Mouse (Mus musculus) intestine, embryonic 15.5 days (tissue): ENCODE measurements around the gene Gm20388. TPM values are rescaled to one million over a fixed set of nuclear protein-coding genes. Genes with fewer than 3 reads are reported as not detected.

Experiments used
- ATAC-seq: fragments of 200-750 bp; cut with Nextera tagmentation; 2 replicates; pipeline ENCODE4 v1.8.0; 2017; ENCODE audit warnings: moderate TSS enrichment, moderate library complexity
- H3K27ac ChIP-seq: fragments of 300-500 bp; sonication (generic); 2 replicates; pipeline ENCODE4 v1.5.1; 2015; ENCODE audit warnings: mild to moderate bottlenecking, inconsistent platforms
- H3K27me3 ChIP-seq: fragments of 300-500 bp; sonication (generic); replicated peaks from 2 replicates; pipeline ENCODE4 v1.6.1; 2015; ENCODE audit warnings: inconsistent platforms
- H3K36me3 ChIP-seq: fragments of 300-500 bp; sonication (generic); 2 replicates; pipeline ENCODE4 v1.6.1; 2015; ENCODE audit warnings: inconsistent platforms
- H3K4me1 ChIP-seq: fragments of 300-500 bp; sonication (generic); replicated peaks from 2 replicates; pipeline ENCODE4 v1.6.1; 2015; ENCODE audit warnings: inconsistent platforms
- H3K4me2 ChIP-seq: fragments of 300-500 bp; sonication (generic); replicated peaks from 2 replicates; pipeline ENCODE4 v1.6.1; 2015; ENCODE audit warnings: mild to moderate bottlenecking, inconsistent platforms
- H3K4me3 ChIP-seq: fragments of 300-500 bp; sonication (generic); replicated peaks from 2 replicates; pipeline ENCODE4 v1.5.1; 2015; ENCODE audit warnings: inconsistent platforms
- H3K9ac ChIP-seq: fragments of 300-500 bp; sonication (generic); 2 replicates; pipeline ENCODE4 v1.6.1; 2015; ENCODE audit warnings: inconsistent platforms
- H3K9me3 ChIP-seq: fragments of 300-500 bp; sonication (generic); 2 replicates; pipeline ENCODE4 v1.6.1; 2016; ENCODE audit warnings: inconsistent platforms
- WGBS: fragments of 180-500 bp; shearing (Covaris S2); methylation state at CpG from one replicate; pipeline ENCODE4 v1.1.7; 2015; 5-methylcytosine and 5-hydroxymethylcytosine counted together
- polyA plus RNA-seq: library from polyadenylated mRNA; unstranded; fragments of >200 nt; fragmentation: Nextera tagmentation; extraction: Ambion mirVana; gene quantifications from 2 replicates; pipeline ENCODE4 v1.2.1, GENCODE M21; 2015

Gm20388 gene
- polyA plus RNA-seq, 1 experiment from 2014 or later, result not detected

- H3K27me3 ChIP-seq, result no peaks in the 10 kb centered on the region
- H3K4me1 ChIP-seq, result no peaks in the 10 kb centered on the region; the same call in 1 of the 2 replicates
- H3K27ac ChIP-seq, result no peak overlapping the region
- 91% methylated on average over 8 of the region's 8 CpGs for WGBS
- H3K9ac ChIP-seq, result no peak overlapping the region
- H3K4me2 ChIP-seq, result no peak overlapping the region
- H3K36me3 ChIP-seq, result peaks cover 77% of the 10 kb centered on the region
- no peak for ATAC-seq
- no peak overlapping the region for H3K4me3 ChIP-seq
- H3K9me3 ChIP-seq, result no peaks in the 10 kb centered on the region
Observed at GRCm38 (mm10) chr8:122482448-122482847, 2571.8 kb downstream of the Gm20388 start.

- Histone ChIP-seq H3K4me3 (no peak overlapping the region), H3K27ac (no peak overlapping the region), H3K27me3 (no peaks in the 10 kb centered on the region), H3K9ac (no peak overlapping the region), H3K4me1 (no peaks in the 10 kb centered on the region), H3K4me2 (no peak overlapping the region), H3K36me3 (peaks cover 82% of the 10 kb centered on the region), H3K9me3 (no peaks in the 10 kb centered on the region)
- WGBS, result 94% methylated on average over 7 of the region's 7 CpGs
- ATAC-seq, result no peak
Observed at GRCm38 (mm10) chr8:122483877-122484276, 2573.2 kb downstream of the Gm20388 start.

DNA sequence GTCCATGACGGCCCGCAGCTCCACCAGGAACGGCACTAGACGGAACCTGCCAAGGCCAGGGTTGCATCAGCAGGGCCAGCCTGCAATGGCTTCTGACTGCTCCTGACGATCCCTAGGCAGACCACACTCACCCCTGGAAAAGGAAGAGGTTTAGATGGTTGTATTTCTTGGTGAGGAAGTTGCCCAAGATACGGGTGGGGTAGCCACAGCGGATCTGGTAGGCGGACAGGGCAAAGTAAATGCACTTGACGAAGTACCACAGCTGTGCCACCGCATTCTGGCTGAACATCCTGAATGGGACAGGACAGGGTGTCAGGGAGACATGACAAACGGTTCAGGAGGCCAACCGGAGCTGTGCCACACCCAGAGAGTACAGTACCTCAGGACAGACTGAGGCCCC is 2574.2 kb downstream of the Gm20388 start:
- no peaks in the 10 kb centered on the region for H3K27me3 ChIP-seq
- no peak for ATAC-seq
- H3K4me3 ChIP-seq, result no peak overlapping the region
- no peak overlapping the region for H3K27ac ChIP-seq
- no peak overlapping the region for H3K9ac ChIP-seq
- H3K4me2 ChIP-seq, result no peak overlapping the region
- H3K36me3 ChIP-seq, result peaks cover 83% of the 10 kb centered on the region
- H3K9me3 ChIP-seq, result no peaks in the 10 kb centered on the region
- no peaks in the 10 kb centered on the region for H3K4me1 ChIP-seq
- WGBS, result 88% methylated on average over 12 of the region's 12 CpGs

- H3K9ac ChIP-seq, result no peak overlapping the region
- peaks cover 69% of the 10 kb centered on the region for H3K36me3 ChIP-seq
- H3K4me1 ChIP-seq, result no peaks in the 10 kb centered on the region
Observed at GRCm38 (mm10) chr8:122488387-122488786, 2577.7 kb downstream of the Gm20388 start.

DNA sequence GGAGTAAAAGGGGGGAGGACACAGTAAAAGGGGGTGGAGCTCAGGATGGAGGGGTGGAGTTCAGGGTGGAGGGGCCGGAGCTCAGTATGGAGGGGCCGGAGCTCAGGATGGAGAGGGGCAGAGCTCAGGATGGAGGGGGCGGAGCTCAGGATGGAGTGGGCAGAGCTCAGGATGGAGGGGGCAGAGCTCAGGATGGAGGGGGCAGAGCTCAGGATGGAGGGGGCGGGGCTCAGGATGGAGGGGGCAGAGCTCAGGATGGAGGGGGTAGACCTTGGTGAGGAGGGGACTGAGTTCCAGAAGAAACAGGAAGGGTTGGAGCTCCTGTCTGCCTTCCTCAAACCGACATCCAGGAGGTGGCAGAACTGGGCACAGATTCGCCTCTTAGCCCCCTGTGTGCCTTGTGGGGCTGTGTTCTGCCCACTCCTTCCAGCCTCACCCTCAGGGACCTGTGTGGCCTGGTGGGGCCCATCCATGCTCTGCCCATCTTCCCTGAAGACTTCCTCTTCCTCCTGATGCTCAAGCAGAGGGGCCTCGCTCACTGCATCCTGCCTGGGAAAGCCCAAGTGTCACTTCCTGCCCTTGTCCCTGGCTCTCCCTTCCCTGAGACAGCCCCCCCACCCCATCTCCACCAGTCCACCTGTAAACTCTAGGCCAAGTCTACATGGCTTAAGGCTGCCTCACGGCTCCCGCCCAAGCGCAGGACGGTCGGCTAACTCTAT is 2586.5 kb downstream of the Gm20388 start:
- Histone ChIP-seq H3K36me3 (peaks cover 43% of the 10 kb centered on the region), H3K27me3 (no peaks in the 10 kb centered on the region), H3K4me1 (no peaks in the 10 kb centered on the region), H3K9ac (no peak overlapping the region), H3K9me3 (no peaks in the 10 kb centered on the region), H3K4me3 (no peak overlapping the region), H3K27ac (no peak overlapping the region), H3K4me2 (no peak overlapping the region)
- 84% methylated on average over 12 of the region's 12 CpGs for WGBS
- ATAC-seq, result no peak

More at GRCm38 (mm10) chr8:122488387-122488786, 2577.7 kb downstream of the Gm20388 start:
- no peaks in the 10 kb centered on the region for H3K9me3 ChIP-seq
- no peak overlapping the region for H3K27ac ChIP-seq
- ATAC-seq, result no peak
- H3K27me3 ChIP-seq, result no peaks in the 10 kb centered on the region
- 95% methylated on average over 9 of the region's 9 CpGs for WGBS
- H3K4me3 ChIP-seq, result no peak overlapping the region
- no peak overlapping the region for H3K4me2 ChIP-seq

DNA sequence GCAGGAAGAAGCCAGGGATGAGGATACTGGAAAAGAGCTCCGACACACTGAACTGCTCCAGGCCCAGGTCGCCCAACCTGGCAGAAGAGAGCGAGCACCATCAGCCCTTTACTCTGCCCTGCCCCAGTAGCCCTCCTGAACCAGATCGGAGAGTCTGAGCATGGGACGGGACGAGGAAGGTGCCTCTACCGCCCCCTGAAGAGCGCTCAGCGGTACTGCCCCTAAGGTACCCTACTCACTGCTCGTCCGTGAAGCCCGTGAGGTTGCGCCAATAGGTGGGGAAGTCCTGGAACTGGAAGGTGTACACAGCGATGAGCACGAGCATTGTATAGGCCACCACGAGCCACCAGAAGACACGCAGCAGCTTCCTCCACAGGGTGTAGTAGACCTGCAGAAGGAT is 2587.3 kb downstream of the Gm20388 start:
- Histone ChIP-seq H3K27ac (no peak overlapping the region), H3K4me3 (no peak overlapping the region), H3K4me1 (no peaks in the 10 kb centered on the region), H3K27me3 (no peaks in the 10 kb centered on the region), H3K36me3 (peaks cover 38% of the 10 kb centered on the region), H3K9me3 (no peaks in the 10 kb centered on the region), H3K4me2 (no peak overlapping the region), H3K9ac (no peak overlapping the region)
- 75% methylated on average over 17 of the region's 17 CpGs for WGBS
- no peak for ATAC-seq

- peak; percentile 71 for ATAC-seq
- WGBS, result 31% methylated on average over 10 of the region's 10 CpGs
- peaks cover 26% of the 10 kb centered on the region for H3K36me3 ChIP-seq
Observed at GRCm38 (mm10) chr8:122500856-122501255, 2590.2 kb downstream of the Gm20388 start.

DNA sequence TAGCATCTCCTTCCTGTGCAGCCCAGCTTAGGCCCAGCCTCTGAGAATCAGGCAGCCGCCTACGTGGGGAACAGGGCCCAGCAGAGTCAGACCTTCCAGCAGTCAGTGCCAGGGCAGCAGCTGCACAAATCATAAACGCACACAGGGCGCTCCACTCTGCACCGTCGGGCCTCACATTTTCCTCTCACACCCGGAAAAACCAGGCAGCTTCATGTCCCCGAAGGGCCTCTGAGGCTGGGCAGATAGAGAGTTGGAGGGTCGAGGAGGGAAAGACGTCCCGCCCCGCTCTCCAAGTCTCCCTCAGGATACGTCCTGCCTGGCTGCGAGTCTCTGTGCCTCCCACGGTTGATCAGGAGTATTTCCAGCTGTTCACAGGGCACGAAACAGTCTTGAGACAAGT is 2600.9 kb downstream of the Gm20388 start:
- no peaks in the 10 kb centered on the region for H3K27me3 ChIP-seq
- peak overlapping the region; percentile 14; the same call in 1 of the 2 replicates for H3K4me2 ChIP-seq
- H3K27ac ChIP-seq, result peak overlapping the region; percentile 82
- H3K9me3 ChIP-seq, result no peaks in the 10 kb centered on the region
- H3K4me1 ChIP-seq, result peaks cover 30% of the 10 kb centered on the region
- H3K4me3 ChIP-seq, result no peak overlapping the region
- H3K36me3 ChIP-seq, result no peaks in the 10 kb centered on the region
- 51% methylated on average over 16 of the region's 16 CpGs for WGBS
- peak; percentile 54 for ATAC-seq
- H3K9ac ChIP-seq, result peak overlapping the region; percentile 23; the same call in 1 of the 2 replicates

More at GRCm38 (mm10) chr8:122500856-122501255, 2590.2 kb downstream of the Gm20388 start:
- H3K4me2 ChIP-seq, result no peak overlapping the region
- no peak overlapping the region for H3K4me3 ChIP-seq
- no peak overlapping the region for H3K9ac ChIP-seq
- no peaks in the 10 kb centered on the region for H3K9me3 ChIP-seq
- H3K27ac ChIP-seq, result no peak overlapping the region
- no peaks in the 10 kb centered on the region for H3K4me1 ChIP-seq
- no peaks in the 10 kb centered on the region for H3K27me3 ChIP-seq

GRCm38 (mm10) chr8:122512392-122512791 is 2601.8 kb downstream of the Gm20388 start:
- no peak for ATAC-seq
- no peaks in the 10 kb centered on the region for H3K9me3 ChIP-seq
- H3K4me3 ChIP-seq, result no peak overlapping the region
- no peak overlapping the region for H3K4me2 ChIP-seq
- no peak overlapping the region for H3K9ac ChIP-seq
- H3K36me3 ChIP-seq, result no peaks in the 10 kb centered on the region
- peak overlapping the region; percentile 82 for H3K27ac ChIP-seq
- H3K4me1 ChIP-seq, result peaks cover 37% of the 10 kb centered on the region
- H3K27me3 ChIP-seq, result no peaks in the 10 kb centered on the region
- WGBS, result 63% methylated on average over 7 of the region's 7 CpGs

DNA sequence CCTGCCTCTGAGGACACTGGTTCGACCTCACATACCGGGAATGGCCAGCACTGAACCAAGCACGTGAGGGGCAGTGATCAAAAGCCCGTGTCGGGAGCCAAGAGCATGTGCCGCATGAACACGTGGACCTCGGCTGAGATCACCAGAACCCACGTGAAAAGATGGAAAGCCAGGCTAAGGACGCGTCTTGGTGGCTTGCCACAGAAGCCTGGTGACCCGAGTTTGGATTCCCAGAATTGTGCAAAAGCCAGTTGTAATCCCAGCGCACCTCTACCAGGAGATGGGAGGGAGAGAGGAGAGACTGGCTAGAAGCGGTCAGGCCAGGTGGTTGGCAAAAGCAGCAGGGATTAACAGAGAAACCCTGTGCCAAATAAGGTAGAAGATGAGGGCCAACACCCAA is 2605.1 kb downstream of the Gm20388 start:
- H3K27ac ChIP-seq, result no peak overlapping the region

DNA sequence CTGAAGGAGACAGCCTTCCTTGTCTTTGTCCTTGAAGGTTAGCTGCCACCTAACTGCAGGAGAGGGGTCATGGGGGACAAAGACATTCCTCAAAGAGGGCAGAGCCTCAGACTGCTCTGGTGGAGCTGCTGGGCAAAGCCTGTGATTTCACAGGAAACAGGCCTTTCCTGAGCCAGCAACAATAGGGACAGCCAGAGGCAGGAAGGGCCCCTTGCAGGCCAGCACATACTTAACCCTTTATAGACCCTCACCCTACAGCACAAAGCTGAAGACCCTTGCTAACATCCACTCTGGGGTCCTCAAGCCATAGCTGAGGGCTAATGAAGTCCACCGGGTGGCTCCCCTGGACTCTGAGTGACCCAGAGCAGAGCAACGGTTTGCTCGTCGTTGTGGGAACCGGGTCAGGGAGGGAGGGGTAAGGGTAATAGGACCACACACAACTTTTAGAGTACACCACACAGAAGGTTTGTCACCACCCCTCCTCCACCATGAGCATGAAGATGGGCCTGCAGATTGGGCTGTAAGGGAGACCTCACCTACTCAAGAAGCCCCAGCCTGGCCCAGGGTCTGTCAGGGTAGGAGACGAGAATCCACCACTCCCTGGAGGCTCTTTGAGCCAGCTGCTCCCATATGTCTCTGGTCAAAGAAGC is 2607.0 kb downstream of the Gm20388 start:
- Histone ChIP-seq H3K36me3 (no peaks in the 10 kb centered on the region), H3K4me2 (peak overlapping the region; percentile 14; the same call in 1 of the 2 replicates), H3K9ac (no peak overlapping the region; the same call in 1 of the 2 replicates), H3K9me3 (no peaks in the 10 kb centered on the region), H3K4me3 (no peak overlapping the region), H3K27me3 (no peaks in the 10 kb centered on the region), H3K4me1 (peaks cover 36% of the 10 kb centered on the region), H3K27ac (peak overlapping the region; percentile 79)
- 21% methylated on average over 6 of the region's 6 CpGs for WGBS
- ATAC-seq, result peak; percentile 52; the same call in 1 of the 2 replicates

More for the DNA sequence above, 2605.1 kb downstream of the Gm20388 start:
- Histone ChIP-seq H3K4me1 (peaks cover 50% of the 10 kb centered on the region), H3K4me3 (no peak overlapping the region), H3K27me3 (no peaks in the 10 kb centered on the region), H3K4me2 (no peak overlapping the region), H3K36me3 (no peaks in the 10 kb centered on the region), H3K9me3 (no peaks in the 10 kb centered on the region), H3K9ac (no peak overlapping the region)
- 89% methylated on average over 14 of the region's 14 CpGs for WGBS
- no peak for ATAC-seq

GRCm38 (mm10) chr8:122520611-122521010 is 2610.0 kb downstream of the Gm20388 start:
- Histone ChIP-seq H3K27me3 (no peaks in the 10 kb centered on the region), H3K27ac (no peak overlapping the region), H3K9me3 (no peaks in the 10 kb centered on the region), H3K9ac (no peak overlapping the region), H3K4me2 (no peak overlapping the region), H3K4me3 (no peak overlapping the region), H3K4me1 (peaks cover 60% of the 10 kb centered on the region), H3K36me3 (no peaks in the 10 kb centered on the region)
- no peak for ATAC-seq
- 70% methylated on average over 11 of the region's 11 CpGs for WGBS
